Mouse (Mus musculus) MEL (cell line): Measurements from ENCODE around the gene Nrxn3.

Source experiments
- CHD2 ChIP-seq: IDR thresholded peaks from 2 replicates; pipeline ENCODE4 v1.6.1; 2011; ENCODE audit warnings: low read length, improper control_type of control experiment
- CTCF ChIP-seq, 3 experiments: IDR thresholded peaks in 2 of 3; conservative IDR thresholded peaks in 1 of 3; 2 replicates each; pipeline ENCODE4 v1.5.1; 2011 to 2012; ENCODE audit warnings: low read length in 3 of 3, low read depth in 2 of 3, mild to moderate bottlenecking in 2 of 3, improper control_type of control experiment in 1 of 3, inconsistent platforms in 1 of 3, mixed read lengths in 1 of 3, moderate library complexity in 1 of 3; ENCODE audit not compliant: control insufficient read depth in 1 of 3, insufficient read depth in 1 of 3, poor library complexity in 1 of 3, severe bottlenecking in 1 of 3
- GABPA ChIP-seq: IDR thresholded peaks from 2 replicates; pipeline ENCODE4 v1.6.1; 2012; ENCODE audit warnings: low read depth, mild to moderate bottlenecking, inconsistent platforms, low read length, improper control_type of control experiment, moderate library complexity
- MAFK ChIP-seq: IDR thresholded peaks from 2 replicates; pipeline ENCODE4 v1.6.1; 2011; ENCODE audit warnings: low read depth, mild to moderate bottlenecking, low read length, improper control_type of control experiment, borderline replicate concordance
- MEF2A ChIP-seq: IDR thresholded peaks from 2 replicates; pipeline ENCODE4 v1.6.1; 2014; ENCODE audit warnings: low read depth, mild to moderate bottlenecking, inconsistent platforms, low read length, improper control_type of control experiment; ENCODE audit not compliant: poor library complexity, insufficient replicate concordance, severe bottlenecking; ENCODE audit errors: extremely low read depth
- MYC ChIP-seq: IDR thresholded peaks from 2 replicates; pipeline ENCODE4 v1.6.1; 2011; ENCODE audit warnings: low read depth, mild to moderate bottlenecking, low read length, improper control_type of control experiment, moderate library complexity
- NRF1 ChIP-seq: IDR thresholded peaks from 2 replicates; pipeline ENCODE4 v1.6.1; 2014; ENCODE audit warnings: low read depth, mild to moderate bottlenecking, inconsistent platforms, low read length, improper control_type of control experiment, moderate library complexity; ENCODE audit not compliant: poor library complexity, insufficient read depth, severe bottlenecking
- POLR2A ChIP-seq, 2 experiments: IDR thresholded peaks; 2 replicates each; pipeline ENCODE4 v1.6.1; 2011 to 2012; ENCODE audit warnings: low read length in 2 of 2, mild to moderate bottlenecking in 2 of 2, control low read depth in 1 of 2, improper control_type of control experiment in 1 of 2, low read depth in 1 of 2, moderate library complexity in 1 of 2; ENCODE audit not compliant: control insufficient read depth in 1 of 2, insufficient read depth in 1 of 2, poor library complexity in 1 of 2
- USF1 ChIP-seq: IDR thresholded peaks from 2 replicates; pipeline ENCODE4 v1.6.1; 2014; ENCODE audit warnings: low read depth, mild to moderate bottlenecking, inconsistent platforms, low read length, improper control_type of control experiment, moderate library complexity
- USF2 ChIP-seq, 2 experiments: IDR thresholded peaks; 2 replicates each; pipeline ENCODE4 v1.6.1; 2011 to 2012; ENCODE audit warnings: improper control_type of control experiment in 2 of 2, low read length in 2 of 2, borderline replicate concordance in 1 of 2, inconsistent platforms in 1 of 2, low read depth in 1 of 2, mild to moderate bottlenecking in 1 of 2; ENCODE audit not compliant: insufficient read depth in 1 of 2
- ZNF384 ChIP-seq: IDR thresholded peaks from 2 replicates; pipeline ENCODE4 v1.6.1; 2012; ENCODE audit warnings: low read depth, mild to moderate bottlenecking, inconsistent platforms, low read length, improper control_type of control experiment

DNA sequence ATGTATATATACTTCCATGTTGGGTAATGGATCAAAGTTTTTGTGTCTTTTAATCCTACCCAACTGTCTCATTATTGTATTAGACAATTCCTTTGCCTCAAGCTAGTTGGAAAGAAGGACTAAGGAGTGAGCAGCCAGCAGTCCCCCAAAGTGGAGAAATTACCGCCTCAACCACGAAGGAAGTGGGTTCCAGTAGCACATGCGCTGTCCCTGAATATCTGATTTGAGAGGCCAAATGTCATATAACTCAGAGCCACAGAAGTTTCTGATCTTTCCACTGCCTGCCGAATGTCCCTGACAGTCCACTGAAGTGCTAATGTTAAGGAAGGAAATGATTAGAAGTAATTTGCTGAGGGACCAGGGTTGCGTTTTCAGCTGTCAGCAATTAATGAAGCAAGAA is 1223.8 kb downstream of the Nrxn3 start:
- no peak for TF ChIP-seq POLR2A (IDR thresholded peaks at IDR 0.05; ENCODE audit: control insufficient read depth in 1 of 2, insufficient read depth in 1 of 2, low read depth in 1 of 2, low read length in 2 of 2, poor library complexity in 1 of 2)
- no peak for TF ChIP-seq CTCF (IDR thresholded peaks at IDR 0.05 in 2 of 3, conservative IDR thresholded peaks at IDR 0.05 in 1 of 3; ENCODE audit: control insufficient read depth in 1 of 3, insufficient read depth in 1 of 3, low read depth in 2 of 3, low read length in 3 of 3, poor library complexity in 1 of 3, severe bottlenecking in 1 of 3)
- no peak for TF ChIP-seq USF1
- TF ChIP-seq MEF2A: no peak
- no peak for TF ChIP-seq CHD2
- TF ChIP-seq GABPA: no peak
- TF ChIP-seq MYC: no peak
- TF ChIP-seq NRF1: no peak
- no peak for TF ChIP-seq USF2 (IDR thresholded peaks at IDR 0.05; ENCODE audit: borderline replicate concordance in 1 of 2, insufficient read depth in 1 of 2, low read depth in 1 of 2, low read length in 2 of 2)
- no peak for TF ChIP-seq MAFK
- no peak for TF ChIP-seq ZNF384
